Mouse (Mus musculus) T-cell, adult 66 days (primary cell): Measurements from ENCODE around the gene Wnt4. TPM values are rescaled to one million over a fixed set of nuclear protein-coding genes. Genes with fewer than 3 reads are reported as not detected.

Source experiments
- total RNA-seq, 2 experiments: library from RNA; stranded (reverse); gene quantifications; 3 replicates in 1 of 2; 4 replicates in 1 of 2; pipeline ENCODE4 v1.2.4; 2023

The Wnt4 gene
- total RNA-seq, result under 1 TPM in 1 of 2 experiments, not detected in 1; 0.12 TPM

DNA sequence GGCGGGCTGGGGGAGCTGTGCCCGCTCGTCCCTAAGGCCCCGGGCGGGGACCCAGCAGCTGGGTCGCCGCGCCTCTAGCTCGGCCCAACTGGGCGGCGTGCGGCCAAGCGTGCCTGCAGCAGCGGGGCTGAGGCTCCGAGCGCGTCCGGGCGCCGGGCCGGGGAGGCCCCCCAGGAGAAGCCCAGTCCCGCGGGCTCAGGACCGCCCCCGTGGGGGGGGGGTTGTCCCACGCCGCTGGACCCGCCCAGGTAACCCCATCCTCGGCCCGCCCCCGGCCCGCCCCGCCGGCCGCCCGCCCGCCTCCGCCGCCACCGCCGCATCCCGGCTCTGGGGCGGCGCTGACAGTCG is at the start of gene Wnt4:
TSS of gene Wnt4 (plus strand) at position 324 of the 348 bp plus-strand sequence.

Other genes starting within 250 kb of the Wnt4 start
- gene Zbtb40, start 228.7 kb upstream of the Wnt4 start, total RNA-seq, result 10 to 100 TPM; 28.7 to 29.6 TPM
- gene Cdc42, start 80.2 kb downstream of the Wnt4 start, total RNA-seq, result 100 to 1,000 TPM; 392 to 410 TPM
- gene Cela3a, start 132.3 kb downstream of the Wnt4 start, total RNA-seq, result not detected
- gene Cela3b, start 153.1 kb downstream of the Wnt4 start, total RNA-seq, result not detected
- not detected for gene 1700013G24Rik, start 175.8 kb downstream of the Wnt4 start, total RNA-seq
- under 1 TPM; 0.03 to 0.09 TPM for gene Hspg2, start 191.3 kb downstream of the Wnt4 start, total RNA-seq